Mouse (Mus musculus) lung, embryonic 14.5 days (tissue): Measurements from ENCODE around the gene 4930519P11Rik. TPM values are rescaled to one million over a fixed set of nuclear protein-coding genes. Genes with fewer than 3 reads are reported as not detected.

ENCODE experiments used
- ATAC-seq: fragments of 200-750 bp; cut with Nextera tagmentation; 2 replicates; pipeline ENCODE4 v1.8.0; 2017; ENCODE audit warnings: mild to moderate bottlenecking, moderate TSS enrichment, moderate library complexity; ENCODE audit not compliant: insufficient read depth
- DNase-seq: peaks from one replicate; pipeline ENCODE4 v3.0.0-alpha.2; 2015
- H3K27ac ChIP-seq: fragments of 300-500 bp; sonication (generic); 2 replicates; pipeline ENCODE4 v1.5.1; 2014; ENCODE audit warnings: low read depth, mild to moderate bottlenecking, moderate library complexity
- H3K27me3 ChIP-seq: fragments of 300-500 bp; sonication (generic); 2 replicates; pipeline ENCODE4 v1.6.1; 2014; ENCODE audit warnings: low read length, control low read depth; ENCODE audit not compliant: insufficient read depth
- H3K36me3 ChIP-seq: fragments of 300-500 bp; sonication (generic); 2 replicates; pipeline ENCODE4 v1.6.1; 2014; ENCODE audit warnings: control low read depth; ENCODE audit not compliant: insufficient read depth
- H3K4me1 ChIP-seq: fragments of 300-500 bp; sonication (generic); 2 replicates; pipeline ENCODE4 v1.6.1; 2014; ENCODE audit warnings: antibody characterized with exemption, control low read depth; ENCODE audit not compliant: insufficient read depth
- H3K4me2 ChIP-seq: fragments of 300-500 bp; sonication (generic); 2 replicates; pipeline ENCODE4 v1.6.1; 2014; ENCODE audit warnings: mild to moderate bottlenecking
- H3K4me3 ChIP-seq: fragments of 300-500 bp; sonication (generic); 2 replicates; pipeline ENCODE4 v1.5.1; 2014; ENCODE audit warnings: low read depth, low read length
- H3K9ac ChIP-seq: fragments of 300-500 bp; sonication (generic); 2 replicates; pipeline ENCODE4 v1.6.1; 2014
- H3K9me3 ChIP-seq: fragments of 300-500 bp; sonication (generic); 2 replicates; pipeline ENCODE4 v1.6.1; 2016; ENCODE audit warnings: low read depth, low read length, control low read depth
- CTCF ChIP-seq: IDR thresholded peaks from 2 replicates; pipeline ENCODE4 v1.5.1; 2016; ENCODE audit warnings: antibody characterized with exemption, low read depth
- WGBS: fragments of 180-500 bp; shearing (Covaris S2); extraction: QIAGEN DNeasy Blood & Tissue Kit; methylation state at CpG from one replicate; pipeline ENCODE4 v1.1.7; 2014; 5-methylcytosine and 5-hydroxymethylcytosine counted together
- polyA plus RNA-seq: library from polyadenylated mRNA; unstranded; fragments of >200 nt; fragmentation: Nextera tagmentation; extraction: Ambion mirVana; gene quantifications from 2 replicates; pipeline ENCODE4 v1.2.1, GENCODE M21; 2014

Gene 4930519P11Rik
- 0.72 and 0.83 TPM in 2 replicates for polyA plus RNA-seq

- under 1% methylated on average over 92 of the region's 98 CpGs for WGBS
- Histone ChIP-seq H3K36me3 (no peaks in the 10 kb centered on the region), H3K27ac (peak within 1 kb of the TSS; percentile 98), H3K4me2 (peak within 1 kb of the TSS; percentile 83), H3K27me3 (no peaks in the 10 kb centered on the region), H3K9ac (peak within 1 kb of the TSS; percentile 80), H3K4me1 (peaks cover 5% of the 10 kb centered on the region; the same call in 1 of the 2 replicates), H3K4me3 (peak within 1 kb of the TSS; percentile 53), H3K9me3 (no peaks in the 10 kb centered on the region)
- peak; percentile 66 for TF ChIP-seq CTCF
- ATAC-seq (peak; percentile 97), DNase-seq (peak; percentile 97)
Measured at GRCm38 (mm10) chr2:154613118-154614115, at the start of gene 4930519P11Rik, which contains the start of gene Zfp341. 4930519P11Rik (minus strand) TSS chr2:154613437. Zfp341 (plus strand) TSS chr2:154613297.

- Histone ChIP-seq H3K9ac (peak overlapping the region; percentile 90; the same call in 1 of the 2 replicates), H3K27me3 (no peaks in the 10 kb centered on the region), H3K27ac (peak overlapping the region; percentile 30; the same call in 1 of the 2 replicates), H3K4me2 (peak overlapping the region; percentile 84; the same call in 1 of the 2 replicates), H3K36me3 (peaks cover 22% of the 10 kb centered on the region; the same call in 1 of the 2 replicates), H3K4me1 (peaks cover 4% of the 10 kb centered on the region), H3K4me3 (no peak overlapping the region; the same call in 1 of the 2 replicates), H3K9me3 (no peaks in the 10 kb centered on the region)
- TF ChIP-seq CTCF = no peak
- no peak for ATAC-seq
- no peak for DNase-seq
- WGBS = 86% methylated on average over 3 of the region's 5 CpGs
Measured at GRCm38 (mm10) chr2:154659531-154660074, 46.4 kb upstream of the 4930519P11Rik start.

GRCm38 (mm10) chr2:154659070-154659469 is 45.8 kb upstream of the 4930519P11Rik start:
- peaks cover 4% of the 10 kb centered on the region for H3K4me1 ChIP-seq
- no peak for DNase-seq
- peak overlapping the region; percentile 90; the same call in 1 of the 2 replicates for H3K9ac ChIP-seq
- no peak for TF ChIP-seq CTCF
- no peaks in the 10 kb centered on the region for H3K27me3 ChIP-seq
- ATAC-seq = no peak
- H3K36me3 ChIP-seq = peaks cover 22% of the 10 kb centered on the region; the same call in 1 of the 2 replicates
- peak overlapping the region; percentile 30; the same call in 1 of the 2 replicates for H3K27ac ChIP-seq
- 72% methylated on average over 4 of the region's 4 CpGs for WGBS
- H3K9me3 ChIP-seq = no peaks in the 10 kb centered on the region
- no peak overlapping the region; the same call in 1 of the 2 replicates for H3K4me3 ChIP-seq
- peak overlapping the region; percentile 84 for H3K4me2 ChIP-seq

GRCm38 (mm10) chr2:154657486-154658237 is 44.4 kb upstream of the 4930519P11Rik start:
- DNase-seq (peak; percentile 59), ATAC-seq (0 out of 2 replicates have a peak, but pooled peaks have one; percentile 1)
- Histone ChIP-seq H3K9ac (peak overlapping the region; percentile 90), H3K27me3 (no peaks in the 10 kb centered on the region), H3K9me3 (no peaks in the 10 kb centered on the region), H3K36me3 (peaks cover 20% of the 10 kb centered on the region; the same call in 1 of the 2 replicates), H3K4me1 (peaks cover 4% of the 10 kb centered on the region), H3K4me3 (peak overlapping the region; percentile 92), H3K27ac (peak overlapping the region; percentile 87), H3K4me2 (peak overlapping the region; percentile 84)
- no peak for TF ChIP-seq CTCF
- WGBS = 2% methylated on average over 12 of the region's 12 CpGs

- peak; percentile 100 for ATAC-seq
- no peak for TF ChIP-seq CTCF
- WGBS = under 1% methylated on average over 67 of the region's 67 CpGs
Measured at GRCm38 (mm10) chr2:154656710-154657485, 43.7 kb upstream of the 4930519P11Rik start.

More at GRCm38 (mm10) chr2:154656710-154657485, 43.7 kb upstream of the 4930519P11Rik start:
- Histone ChIP-seq H3K9ac (peak overlapping the region; percentile 90), H3K4me1 (peaks cover 4% of the 10 kb centered on the region), H3K36me3 (peaks cover 12% of the 10 kb centered on the region; the same call in 1 of the 2 replicates), H3K4me3 (peak overlapping the region; percentile 92), H3K9me3 (no peaks in the 10 kb centered on the region), H3K27me3 (no peaks in the 10 kb centered on the region), H3K4me2 (peak overlapping the region; percentile 84), H3K27ac (peak overlapping the region; percentile 87)
- peak; percentile 100 for DNase-seq
